Comparison of ENCODE assay signal across 20 mouse cellular contexts in genomic region chr6:97444145-97444544, GRCm38 (mm10).
"Had no signal": no experiment of that assay in that cellular context is flagged by ENCODE, and none has a peak within 500 bp of the region (broad histone marks: within the 10 kb centered on the region; RNA-seq: fewer than 3 reads in every experiment).

No protein-coding gene starts in this region.

- H3K4me2 ChIP-seq: limb, embryonic 13.5 days; liver, embryonic 12.5 days; liver, embryonic 15.5 days; lung, embryonic 15.5 days; midbrain, embryonic 12.5 days; midbrain, embryonic 15.5 days; neural tube, embryonic 13.5 days had no signal

- DNase-seq: layer of hippocampus, adult 9-11 months; liver; lung, adult 18-20 months; lung, postnatal 10 days; lung, postnatal 36 days; right cerebral cortex, postnatal 4 days; thymus, adult 2 months; thymus, postnatal 14 days; thymus, postnatal 4 days had no signal

- H3K4me3 ChIP-seq: layer of hippocampus, adult 2 months; limb, embryonic 10.5 days; limb, embryonic 13.5 days; liver, embryonic 12.5 days; liver, embryonic 15.5 days; lung, embryonic 15.5 days; midbrain, embryonic 12.5 days; midbrain, embryonic 15.5 days; neural tube, embryonic 13.5 days had no signal

- H3K27me3 ChIP-seq: limb, embryonic 13.5 days; liver, embryonic 12.5 days; liver, embryonic 15.5 days; lung, embryonic 15.5 days; midbrain, embryonic 12.5 days; midbrain, embryonic 15.5 days; neural tube, embryonic 13.5 days had no signal

- H3K36me3 ChIP-seq: limb, embryonic 10.5 days; limb, embryonic 13.5 days; liver, embryonic 12.5 days; liver, embryonic 15.5 days; lung, embryonic 15.5 days; midbrain, embryonic 12.5 days; midbrain, embryonic 15.5 days; neural tube, embryonic 13.5 days had no signal

- H3K4me1 ChIP-seq: midbrain, embryonic 15.5 days had no signal

- H3K9ac ChIP-seq: limb, embryonic 13.5 days; liver, embryonic 12.5 days; liver, embryonic 15.5 days; lung, embryonic 15.5 days; midbrain, embryonic 12.5 days; midbrain, embryonic 15.5 days; neural tube, embryonic 13.5 days had no signal

- ATAC-seq: liver, embryonic 12.5 days; midbrain, embryonic 15.5 days had no signal

- H3K9me3 ChIP-seq: limb, embryonic 10.5 days; limb, embryonic 13.5 days; liver, embryonic 12.5 days; liver, embryonic 15.5 days; lung, embryonic 15.5 days; midbrain, embryonic 12.5 days; midbrain, embryonic 15.5 days; neural tube, embryonic 13.5 days had no signal

- H3K27ac ChIP-seq: kidney, postnatal 0 days; layer of hippocampus, adult 2 months; limb, embryonic 10.5 days; limb, embryonic 13.5 days; liver, embryonic 12.5 days; liver, embryonic 15.5 days; lung, embryonic 15.5 days; midbrain, embryonic 12.5 days; midbrain, embryonic 15.5 days; neural tube, embryonic 13.5 days; stomach, postnatal 0 days had no signal
